Comparison of ENCODE assay signal across 19 mouse cellular contexts in genomic region chr15:96717181-96717580, GRCm38 (mm10).
"Had no signal": no experiment of that assay in that cellular context is flagged by ENCODE, and none has a peak within 500 bp of the region (broad histone marks: within the 10 kb centered on the region; RNA-seq: fewer than 3 reads in every experiment).

No protein-coding gene starts in this region.

- DNase-seq: kidney, adult 18-20 months; kidney, adult 9 months; kidney, postnatal 14 days; kidney, postnatal 4 days; left cerebral cortex, postnatal 4 days; lung, adult 2 months; lung, postnatal 14 days; lung, postnatal 4 days; right cerebral cortex, adult 18-20 months; right cerebral cortex, postnatal 25 days; spleen, adult 18-20 months; thymus, postnatal 25 days had no signal

- H3K9me3 ChIP-seq: limb, embryonic 13.5 days; midbrain, embryonic 12.5 days; midbrain, embryonic 15.5 days; neural tube, embryonic 12.5 days; neural tube, embryonic 15.5 days; stomach, embryonic 15.5 days had no signal

- H3K27me3 ChIP-seq: limb, embryonic 13.5 days; midbrain, embryonic 12.5 days; midbrain, embryonic 15.5 days; neural tube, embryonic 12.5 days; neural tube, embryonic 15.5 days; stomach, embryonic 15.5 days had no signal

- H3K36me3 ChIP-seq: limb, embryonic 13.5 days; midbrain, embryonic 12.5 days; midbrain, embryonic 15.5 days; neural tube, embryonic 12.5 days; neural tube, embryonic 15.5 days; stomach, embryonic 15.5 days had no signal

- ATAC-seq: midbrain, embryonic 15.5 days had no signal

- H3K27ac ChIP-seq: limb, embryonic 13.5 days; liver, embryonic 14.5 days; midbrain, embryonic 12.5 days; midbrain, embryonic 15.5 days; neural tube, embryonic 12.5 days; neural tube, embryonic 15.5 days; stomach, embryonic 15.5 days had no signal

- H3K9ac ChIP-seq: limb, embryonic 13.5 days; liver, embryonic 14.5 days; midbrain, embryonic 12.5 days; midbrain, embryonic 15.5 days; neural tube, embryonic 12.5 days; neural tube, embryonic 15.5 days; stomach, embryonic 15.5 days had no signal

- H3K4me1 ChIP-seq: midbrain, embryonic 12.5 days; midbrain, embryonic 15.5 days; neural tube, embryonic 12.5 days; neural tube, embryonic 15.5 days; stomach, embryonic 15.5 days had no signal

- H3K4me2 ChIP-seq: limb, embryonic 13.5 days; midbrain, embryonic 12.5 days; midbrain, embryonic 15.5 days; neural tube, embryonic 12.5 days; neural tube, embryonic 15.5 days; stomach, embryonic 15.5 days had no signal

- H3K4me3 ChIP-seq: limb, embryonic 13.5 days; midbrain, embryonic 12.5 days; midbrain, embryonic 15.5 days; neural tube, embryonic 12.5 days; neural tube, embryonic 15.5 days; stomach, embryonic 15.5 days had no signal
